ENCODE assay signal across 8 mouse cellular contexts in the genomic region with DNA sequence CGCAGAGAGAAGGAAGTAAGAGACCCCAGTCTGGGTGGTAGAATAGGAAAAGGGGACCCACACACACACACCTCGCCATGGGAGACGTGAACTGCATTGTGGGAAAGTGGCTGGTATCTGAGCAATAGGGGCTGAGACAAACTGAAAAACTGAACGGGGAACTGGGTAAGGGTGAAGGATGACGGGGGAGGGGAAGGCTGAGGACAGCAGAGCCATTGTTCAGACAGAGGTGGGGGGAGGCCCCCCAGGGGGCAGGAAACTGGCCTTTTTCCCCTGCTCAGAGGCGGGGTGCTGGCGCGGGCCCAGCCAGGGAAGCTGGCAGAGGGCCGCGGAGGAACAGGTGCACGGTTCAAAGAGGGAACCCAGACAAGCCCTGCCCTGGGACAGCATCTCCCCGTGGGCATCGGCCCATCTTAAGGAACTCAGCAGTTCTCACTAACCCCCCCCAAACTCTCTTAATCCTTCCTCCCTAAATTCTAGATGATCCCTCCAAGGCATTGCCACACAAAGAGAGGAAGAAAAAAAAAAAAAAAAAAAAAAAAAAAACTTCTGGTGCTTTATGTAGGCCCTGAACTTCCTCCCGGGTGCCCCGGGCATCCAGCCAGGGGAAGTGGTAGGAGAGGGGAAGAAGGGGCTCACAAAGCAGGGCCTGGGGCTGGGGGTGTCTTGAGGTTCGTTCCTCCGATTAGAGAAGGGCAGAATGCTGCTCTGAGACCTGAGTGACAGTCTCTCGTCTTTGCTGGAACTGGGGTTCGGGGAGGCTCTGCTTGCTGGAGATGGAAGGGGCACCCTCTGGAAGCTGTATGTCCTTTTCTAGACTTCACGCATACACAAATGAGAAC. TPM values are rescaled to one million over a fixed set of nuclear protein-coding genes. Genes with fewer than 3 reads are reported as not detected.
DNase-seq lines count a peak whose midpoint lies in the region; ATAC-seq and TF ChIP-seq lines count a peak whose summit lies in the region.

No protein-coding gene starts in this region.

- peak; percentile 43 for DNase-seq in adrenal gland, postnatal 14 days
- DNase-seq in adrenal gland, adult 2 months: no peak
- DNase-seq in embryonic facial prominence, embryonic 14.5 days (ENCODE audit: low spot score): peak; percentile 66
- DNase-seq in limb, embryonic 14.5 days (ENCODE audit: low spot score): peak; percentile 35
- peak; percentile 82 for DNase-seq in stomach, postnatal 0 days (ENCODE audit: low spot score)

- no peak overlapping the region for H3K4me3 ChIP-seq in C2C12 (ENCODE audit: insufficient read depth, poor library complexity, severe bottlenecking)
- H3K4me3 ChIP-seq in embryonic facial prominence, embryonic 14.5 days (ENCODE audit: low read depth, low read length): no peak overlapping the region
- H3K4me3 ChIP-seq in hindbrain, embryonic 12.5 days: no peak overlapping the region
- H3K4me3 ChIP-seq in limb, embryonic 14.5 days (replicated peaks; ENCODE audit: low read length): no peak overlapping the region
- no peak overlapping the region for H3K4me3 ChIP-seq in midbrain, embryonic 13.5 days (replicated peaks)
- no peak overlapping the region for H3K4me3 ChIP-seq in stomach, postnatal 0 days (ENCODE audit: low read depth, low read length)

- no peak overlapping the region for H3ac ChIP-seq in C2C12 (ENCODE audit: control insufficient read depth, insufficient read length, low read depth)

- peaks cover 38% of the 10 kb centered on the region for H3K79me3 ChIP-seq in C2C12 (ENCODE audit: low read depth)

- peaks cover 24% of the 10 kb centered on the region for H3K36me3 ChIP-seq in C2C12 (ENCODE audit: control insufficient read depth, insufficient read depth)
- no peaks in the 10 kb centered on the region for H3K36me3 ChIP-seq in embryonic facial prominence, embryonic 14.5 days (ENCODE audit: control insufficient read depth, insufficient read depth, low read length)
- no peaks in the 10 kb centered on the region for H3K36me3 ChIP-seq in hindbrain, embryonic 12.5 days
- no peaks in the 10 kb centered on the region for H3K36me3 ChIP-seq in limb, embryonic 14.5 days (ENCODE audit: control insufficient read depth, insufficient read depth, low read length)
- no peaks in the 10 kb centered on the region for H3K36me3 ChIP-seq in midbrain, embryonic 13.5 days
- no peaks in the 10 kb centered on the region for H3K36me3 ChIP-seq in stomach, postnatal 0 days (ENCODE audit: control insufficient read depth, insufficient read depth, low read length)

- no peaks in the 10 kb centered on the region for H3K9me3 ChIP-seq in embryonic facial prominence, embryonic 14.5 days (ENCODE audit: control insufficient read depth, low read length)
- H3K9me3 ChIP-seq in hindbrain, embryonic 12.5 days (replicated peaks): no peaks in the 10 kb centered on the region
- no peaks in the 10 kb centered on the region for H3K9me3 ChIP-seq in limb, embryonic 14.5 days (ENCODE audit: control insufficient read depth, low read length)
- H3K9me3 ChIP-seq in midbrain, embryonic 13.5 days: no peaks in the 10 kb centered on the region
- no peaks in the 10 kb centered on the region for H3K9me3 ChIP-seq in stomach, postnatal 0 days (ENCODE audit: control insufficient read depth, low read length)

- TF ChIP-seq CTCF in C2C12 (IDR thresholded peaks at IDR 0.05; ENCODE audit: control insufficient read depth, insufficient read depth, insufficient read length): no peak
- no peak for TF ChIP-seq CTCF in stomach, postnatal 0 days (IDR thresholded peaks at IDR 0.05; ENCODE audit: low read depth)

- H3K27me3 ChIP-seq in C2C12 (ENCODE audit: control insufficient read depth, insufficient read depth, insufficient read length): no peaks in the 10 kb centered on the region
- peaks cover 7% of the 10 kb centered on the region; the same call in 1 of the 2 replicates for H3K27me3 ChIP-seq in embryonic facial prominence, embryonic 14.5 days (replicated peaks; ENCODE audit: control insufficient read depth, insufficient read depth, low read length)
- peaks cover 13% of the 10 kb centered on the region for H3K27me3 ChIP-seq in hindbrain, embryonic 12.5 days
- no peaks in the 10 kb centered on the region for H3K27me3 ChIP-seq in limb, embryonic 14.5 days (ENCODE audit: control insufficient read depth, insufficient read depth, low read length)
- peaks cover 15% of the 10 kb centered on the region for H3K27me3 ChIP-seq in midbrain, embryonic 13.5 days
- no peaks in the 10 kb centered on the region for H3K27me3 ChIP-seq in stomach, postnatal 0 days (ENCODE audit: control insufficient read depth, insufficient read depth, low read length)

- H3K4me2 ChIP-seq in embryonic facial prominence, embryonic 14.5 days (ENCODE audit: low read depth, low read length): no peak overlapping the region
- H3K4me2 ChIP-seq in hindbrain, embryonic 12.5 days (replicated peaks): 0 out of 2 replicates have a peak overlapping the region, but pooled peaks have one; percentile 1
- 0 out of 2 replicates have a peak overlapping the region, but pooled peaks have one; percentile 23 for H3K4me2 ChIP-seq in limb, embryonic 14.5 days (replicated peaks; ENCODE audit: low read depth, low read length, severe bottlenecking)
- peak overlapping the region; percentile 23; the same call in 1 of the 2 replicates for H3K4me2 ChIP-seq in midbrain, embryonic 13.5 days (replicated peaks)
- H3K4me2 ChIP-seq in stomach, postnatal 0 days (replicated peaks; ENCODE audit: low read depth): 0 out of 2 replicates have a peak overlapping the region, but pooled peaks have one; percentile 5

- no peak overlapping the region for H3K27ac ChIP-seq in embryonic facial prominence, embryonic 14.5 days (replicated peaks; ENCODE audit: low read depth, low read length)
- H3K27ac ChIP-seq in hindbrain, embryonic 12.5 days: peak overlapping the region; percentile 57
- 0 out of 2 replicates have a peak overlapping the region, but pooled peaks have one; percentile 5 for H3K27ac ChIP-seq in limb, embryonic 14.5 days (replicated peaks; ENCODE audit: low read depth, low read length)
- H3K27ac ChIP-seq in midbrain, embryonic 13.5 days: peak overlapping the region; percentile 59
- peak overlapping the region; percentile 56 for H3K27ac ChIP-seq in stomach, postnatal 0 days (replicated peaks)

- no peak for TF ChIP-seq POLR2A in limb, embryonic 14.5 days (IDR thresholded peaks at IDR 0.05; ENCODE audit: borderline replicate concordance, extremely low read depth, insufficient read depth, insufficient read length)

- no peak for TF ChIP-seq EP300 in stomach, postnatal 0 days (optimal IDR thresholded peaks at IDR 0.05)

- no peak overlapping the region for H3K9ac ChIP-seq in embryonic facial prominence, embryonic 14.5 days (ENCODE audit: low read depth, low read length)
- H3K9ac ChIP-seq in hindbrain, embryonic 12.5 days: no peak overlapping the region
- H3K9ac ChIP-seq in limb, embryonic 14.5 days (ENCODE audit: low read depth, low read length, severe bottlenecking): no peak overlapping the region
- H3K9ac ChIP-seq in midbrain, embryonic 13.5 days (replicated peaks): peak overlapping the region; percentile 32; the same call in 1 of the 2 replicates
- no peak overlapping the region for H3K9ac ChIP-seq in stomach, postnatal 0 days (ENCODE audit: low read length)

- H3K79me2 ChIP-seq in C2C12 (ENCODE audit: control insufficient read depth, insufficient read depth): peaks cover 74% of the 10 kb centered on the region

- H3K4me1 ChIP-seq in embryonic facial prominence, embryonic 14.5 days (ENCODE audit: control insufficient read depth, insufficient read depth, low read length): peaks cover 10% of the 10 kb centered on the region
- peaks cover 18% of the 10 kb centered on the region for H3K4me1 ChIP-seq in hindbrain, embryonic 12.5 days
- peaks cover 32% of the 10 kb centered on the region for H3K4me1 ChIP-seq in limb, embryonic 14.5 days (ENCODE audit: control insufficient read depth, insufficient read depth, low read length)
- peaks cover 22% of the 10 kb centered on the region for H3K4me1 ChIP-seq in midbrain, embryonic 13.5 days (replicated peaks)
- H3K4me1 ChIP-seq in stomach, postnatal 0 days (replicated peaks; ENCODE audit: control insufficient read depth, insufficient read depth): peaks cover 9% of the 10 kb centered on the region; the same call in 1 of the 2 replicates

- peak; percentile 38 for ATAC-seq in embryonic facial prominence, embryonic 14.5 days (ENCODE audit: low read depth)
- ATAC-seq in hindbrain, embryonic 12.5 days (ENCODE audit: low FRiP score): peak; percentile 76
- ATAC-seq in limb, embryonic 14.5 days (ENCODE audit: low FRiP score, low read depth): peak; percentile 31
- peak; percentile 71 for ATAC-seq in midbrain, embryonic 13.5 days
- 0 out of 2 replicates have a peak, but pooled peaks have one; percentile 6 for ATAC-seq in stomach, postnatal 0 days (ENCODE audit: low FRiP score, low TSS enrichment)

- 32% methylated on average over 15 of the region's 20 CpGs for WGBS in embryonic facial prominence, embryonic 14.5 days
- WGBS in hindbrain, embryonic 12.5 days: 39% methylated on average over 18 of the region's 20 CpGs
- 40% methylated on average over 17 of the region's 20 CpGs for WGBS in limb, embryonic 14.5 days
- 38% methylated on average over 20 of the region's 20 CpGs for WGBS in midbrain, embryonic 13.5 days
- 34% methylated on average over 19 of the region's 20 CpGs for WGBS in stomach, postnatal 0 days

RNA-seq across cellular contexts. Expression of a gene that starts 3.7 kb away (rescaled TPM):
- 4.9 and 7.3 TPM in 2 replicates for total RNA-seq in adrenal gland, postnatal 14 days (2021)
- under 1 TPM; 0.37 to 0.97 TPM for total RNA-seq in adrenal gland, adult 2 months (2021)
- polyA plus RNA-seq in adrenal gland, adult 2 months (2012; rRNA removed): 2.1 and 3.0 TPM in 2 replicates
- polyA plus RNA-seq in C2C12 (2012; fragmentation: generic; extraction: Trizol): 82.2 TPM
- 4.1 and 5.8 TPM in 2 replicates for polyA plus RNA-seq in embryonic facial prominence, embryonic 14.5 days (2014; fragmentation: Nextera tagmentation; extraction: Ambion mirVana)
- 2.1 and 2.4 TPM in 2 replicates for polyA plus RNA-seq in hindbrain, embryonic 12.5 days (2016; fragmentation: Nextera tagmentation; extraction: Ambion mirVana)
- polyA plus RNA-seq in limb, embryonic 14.5 days (2012; rRNA removed): 2.4 and 3.3 TPM in 2 replicates
- 1.8 and 2.4 TPM in 2 replicates for polyA plus RNA-seq in limb, embryonic 14.5 days (2014; fragmentation: Nextera tagmentation; extraction: Ambion mirVana)
- 0.40 and 0.66 TPM in 2 replicates for polyA plus RNA-seq in midbrain, embryonic 13.5 days (2015; fragmentation: Nextera tagmentation; extraction: Ambion mirVana)
- 15.5 and 17.0 TPM in 2 replicates for polyA plus RNA-seq in stomach, postnatal 0 days (2015; fragmentation: Nextera tagmentation; extraction: Ambion mirVana)

RNA-seq across cellular contexts. Expression of a gene that starts 24.8 kb away (rescaled TPM):
- not detected in 2 replicates for total RNA-seq in adrenal gland, postnatal 14 days (2021)
- not detected for total RNA-seq in adrenal gland, adult 2 months (2021)
- not detected in 2 replicates for polyA plus RNA-seq in adrenal gland, adult 2 months (2012; rRNA removed)
- not detected for polyA plus RNA-seq in C2C12 (2012; fragmentation: generic; extraction: Trizol)
- 2.4 and 4.9 TPM in 2 replicates for polyA plus RNA-seq in embryonic facial prominence, embryonic 14.5 days (2014; fragmentation: Nextera tagmentation; extraction: Ambion mirVana)
- polyA plus RNA-seq in hindbrain, embryonic 12.5 days (2016; fragmentation: Nextera tagmentation; extraction: Ambion mirVana): not detected in 2 replicates
- 0.09 and 0.50 TPM in 2 replicates for polyA plus RNA-seq in limb, embryonic 14.5 days (2012; rRNA removed)
- polyA plus RNA-seq in limb, embryonic 14.5 days (2014; fragmentation: Nextera tagmentation; extraction: Ambion mirVana): 0.62 and 3.1 TPM in 2 replicates
- polyA plus RNA-seq in midbrain, embryonic 13.5 days (2015; fragmentation: Nextera tagmentation; extraction: Ambion mirVana): not detected in 2 replicates
- polyA plus RNA-seq in stomach, postnatal 0 days (2015; fragmentation: Nextera tagmentation; extraction: Ambion mirVana): 196 and 201 TPM in 2 replicates

RNA-seq across cellular contexts. Expression of a gene that starts 25.7 kb away (rescaled TPM):
- total RNA-seq in adrenal gland, postnatal 14 days (2021): 17.3 and 26.7 TPM in 2 replicates
- total RNA-seq in adrenal gland, adult 2 months (2021): 10 to 100 TPM; 19.7 to 20.2 TPM
- polyA plus RNA-seq in adrenal gland, adult 2 months (2012; rRNA removed): 45.8 and 46.0 TPM in 2 replicates
- polyA plus RNA-seq in C2C12 (2012; fragmentation: generic; extraction: Trizol): 21.8 TPM
- 17.6 and 19.9 TPM in 2 replicates for polyA plus RNA-seq in embryonic facial prominence, embryonic 14.5 days (2014; fragmentation: Nextera tagmentation; extraction: Ambion mirVana)
- polyA plus RNA-seq in hindbrain, embryonic 12.5 days (2016; fragmentation: Nextera tagmentation; extraction: Ambion mirVana): 28.9 and 29.5 TPM in 2 replicates
- polyA plus RNA-seq in limb, embryonic 14.5 days (2012; rRNA removed): 44.3 and 53.4 TPM in 2 replicates
- polyA plus RNA-seq in limb, embryonic 14.5 days (2014; fragmentation: Nextera tagmentation; extraction: Ambion mirVana): 21.0 and 23.2 TPM in 2 replicates
- polyA plus RNA-seq in midbrain, embryonic 13.5 days (2015; fragmentation: Nextera tagmentation; extraction: Ambion mirVana): 32.9 and 33.5 TPM in 2 replicates
- 14.1 and 14.4 TPM in 2 replicates for polyA plus RNA-seq in stomach, postnatal 0 days (2015; fragmentation: Nextera tagmentation; extraction: Ambion mirVana)

RNA-seq across cellular contexts. Expression of a gene that starts 40.0 kb away (rescaled TPM):
- total RNA-seq in adrenal gland, postnatal 14 days (2021): not detected in 2 replicates
- total RNA-seq in adrenal gland, adult 2 months (2021): 1 to 10 TPM in 1 of 2 experiments, under 1 TPM in 1; 0.58 to 1.2 TPM
- 1.2 and 1.8 TPM in 2 replicates for polyA plus RNA-seq in adrenal gland, adult 2 months (2012; rRNA removed)
- polyA plus RNA-seq in C2C12 (2012; fragmentation: generic; extraction: Trizol): 0.22 TPM
- not detected in 2 replicates for polyA plus RNA-seq in embryonic facial prominence, embryonic 14.5 days (2014; fragmentation: Nextera tagmentation; extraction: Ambion mirVana)
- polyA plus RNA-seq in hindbrain, embryonic 12.5 days (2016; fragmentation: Nextera tagmentation; extraction: Ambion mirVana): not detected in 2 replicates
- polyA plus RNA-seq in limb, embryonic 14.5 days (2012; rRNA removed): 0.13 and 0.38 TPM in 2 replicates
- polyA plus RNA-seq in limb, embryonic 14.5 days (2014; fragmentation: Nextera tagmentation; extraction: Ambion mirVana): not detected in 2 replicates
- 0.40 TPM in 1 of 2 replicates, not detected in the other for polyA plus RNA-seq in midbrain, embryonic 13.5 days (2015; fragmentation: Nextera tagmentation; extraction: Ambion mirVana)
- 0.15 and 0.42 TPM in 2 replicates for polyA plus RNA-seq in stomach, postnatal 0 days (2015; fragmentation: Nextera tagmentation; extraction: Ambion mirVana)

RNA-seq across cellular contexts. Expression of a gene that starts 57.3 kb away (rescaled TPM):
- 3.8 and 5.4 TPM in 2 replicates for total RNA-seq in adrenal gland, postnatal 14 days (2021)
- total RNA-seq in adrenal gland, adult 2 months (2021): 1 to 10 TPM; 3.1 to 5.5 TPM
- 4.3 and 4.6 TPM in 2 replicates for polyA plus RNA-seq in adrenal gland, adult 2 months (2012; rRNA removed)
- 2.4 TPM for polyA plus RNA-seq in C2C12 (2012; fragmentation: generic; extraction: Trizol)
- 8.5 and 12.1 TPM in 2 replicates for polyA plus RNA-seq in embryonic facial prominence, embryonic 14.5 days (2014; fragmentation: Nextera tagmentation; extraction: Ambion mirVana)
- 15.6 and 18.2 TPM in 2 replicates for polyA plus RNA-seq in hindbrain, embryonic 12.5 days (2016; fragmentation: Nextera tagmentation; extraction: Ambion mirVana)
- polyA plus RNA-seq in limb, embryonic 14.5 days (2012; rRNA removed): 13.8 and 14.4 TPM in 2 replicates
- 11.7 and 12.6 TPM in 2 replicates for polyA plus RNA-seq in limb, embryonic 14.5 days (2014; fragmentation: Nextera tagmentation; extraction: Ambion mirVana)
- polyA plus RNA-seq in midbrain, embryonic 13.5 days (2015; fragmentation: Nextera tagmentation; extraction: Ambion mirVana): 19.4 and 22.0 TPM in 2 replicates
- polyA plus RNA-seq in stomach, postnatal 0 days (2015; fragmentation: Nextera tagmentation; extraction: Ambion mirVana): 4.8 and 5.5 TPM in 2 replicates

Comparison
In these comparisons a context has a peak if more than half of its experiments do, and no peak if none do; other contexts are left out.
1. ATAC-seq: peak in every context shown above with its lines; median percentile 76 in hindbrain, embryonic 12.5 days; 71 in midbrain, embryonic 13.5 days; 38 in embryonic facial prominence, embryonic 14.5 days; 31 in limb, embryonic 14.5 days; 6 in stomach, postnatal 0 days.
2. RNA of a gene that starts 24.8 kb away (polyA plus RNA-seq): 196 to 201 TPM in stomach, postnatal 0 days; 2.4 to 4.9 TPM in embryonic facial prominence, embryonic 14.5 days, 0.09 to 3.1 TPM in limb, embryonic 14.5 days, not detected in adrenal gland, adult 2 months, not detected in C2C12 (single experiment), not detected in hindbrain, embryonic 12.5 days and not detected in midbrain, embryonic 13.5 days; every median in the first group is over 10 times any median in the second.